Mouse (Mus musculus) subcutaneous adipose tissue, adult 2 months (tissue): Measurements from ENCODE around the gene Cnga3. TPM values are rescaled to one million over a fixed set of nuclear protein-coding genes. Genes with fewer than 3 reads are reported as not detected.

Experiments
- polyA plus RNA-seq: library from polyadenylated mRNA; depleted of rRNA; stranded (reverse); fragments of >200 nt; gene quantifications from 2 replicates; pipeline ENCODE4 v1.2.3, GENCODE M21; 2012; ENCODE audit warnings: low replicate concordance; rRNA removed

The Cnga3 gene
- not detected in 2 replicates for polyA plus RNA-seq

GRCm38 (mm10) chr1:37214144-37214543, at the start of gene Cnga3:
TSS of gene Cnga3 (plus strand) at chr1:37214434.

DNA sequence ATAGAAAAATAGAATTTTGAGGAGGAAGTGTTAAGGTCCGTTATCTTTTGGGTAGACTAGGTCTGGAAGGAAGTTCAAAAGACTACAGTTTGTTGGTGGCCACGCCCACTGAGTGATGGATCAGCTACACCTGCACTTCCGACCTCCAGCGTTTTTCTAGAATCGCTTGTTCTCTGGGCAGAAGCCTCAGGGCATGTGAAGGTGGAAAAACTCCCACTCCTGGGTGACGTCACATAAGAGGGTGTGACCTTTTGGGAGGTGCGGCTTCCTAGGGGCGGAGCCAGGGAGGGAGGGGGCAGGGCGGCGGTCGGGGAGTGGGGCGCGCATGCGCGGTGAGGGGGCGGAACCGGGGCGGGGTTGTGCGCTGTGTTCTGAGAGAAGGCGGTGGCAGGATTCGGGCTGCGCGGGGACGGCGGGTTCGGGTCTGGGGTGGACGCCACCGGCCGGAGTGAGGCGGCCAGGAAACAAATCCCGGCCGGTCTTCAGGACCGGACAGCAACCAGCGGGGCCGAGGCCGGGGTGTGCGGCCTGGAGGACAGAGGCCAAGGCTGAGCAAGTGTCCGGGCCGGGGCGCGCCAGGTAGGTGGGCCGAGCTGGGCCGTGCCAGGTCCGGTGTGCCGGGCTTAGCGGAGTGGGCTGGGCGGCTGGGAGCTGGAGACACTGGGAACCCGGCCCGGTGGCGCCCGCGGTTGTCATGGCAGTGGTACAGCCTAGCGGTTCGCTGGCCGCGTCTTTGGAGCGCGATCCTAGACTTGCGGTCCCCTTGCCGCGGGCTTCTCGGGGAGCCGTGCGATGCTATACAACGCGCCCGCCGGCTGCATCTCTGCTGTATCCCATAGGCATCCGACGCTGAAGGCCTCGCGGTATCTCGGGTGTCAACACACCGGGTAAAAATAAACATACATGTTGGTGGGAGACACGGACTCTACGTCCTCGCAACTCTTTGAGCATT, 85.6 kb downstream of the Cnga3 start, which contains the start of gene Inpp4a:
Inpp4a (plus strand) TSS at position 326 of the 952 bp plus-strand sequence.

Other genes starting within 250 kb of the Cnga3 start
- 0.68 TPM in 1 of 2 replicates, not detected in the other for gene Vwa3b, start 187.8 kb upstream of the Cnga3 start, polyA plus RNA-seq
- 14.3 and 24.9 TPM in 2 replicates for gene Inpp4a, start 85.4 kb downstream of the Cnga3 start, polyA plus RNA-seq
- gene Coa5, start 215.7 kb downstream of the Cnga3 start, polyA plus RNA-seq = 73.1 and 106 TPM in 2 replicates
- gene Unc50, start 215.7 kb downstream of the Cnga3 start, polyA plus RNA-seq = 57.3 and 66.3 TPM in 2 replicates